Mouse (Mus musculus): ENCODE data around the gene Ctsc.

Gene Ctsc

DNA sequence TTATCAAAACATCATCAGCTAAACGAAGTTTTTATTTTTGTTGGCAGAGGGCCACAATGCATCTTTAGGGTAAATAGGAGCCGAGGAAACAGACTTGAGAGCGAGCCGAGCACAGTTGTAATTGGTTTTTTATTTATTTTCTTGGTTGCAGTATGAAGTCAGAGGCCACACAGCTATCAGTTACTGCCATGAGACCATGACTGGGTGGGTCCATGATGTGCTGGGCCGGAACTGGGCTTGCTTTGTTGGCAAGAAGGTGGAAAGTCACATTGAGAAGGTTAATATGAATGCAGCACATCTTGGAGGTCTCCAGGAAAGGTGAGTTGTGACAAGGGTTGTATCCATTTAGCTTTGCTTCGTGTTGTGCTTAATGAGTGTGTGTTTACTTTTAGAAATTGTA is 19.0 kb downstream of the Ctsc start:
- DNase-seq, result no peak

DNA sequence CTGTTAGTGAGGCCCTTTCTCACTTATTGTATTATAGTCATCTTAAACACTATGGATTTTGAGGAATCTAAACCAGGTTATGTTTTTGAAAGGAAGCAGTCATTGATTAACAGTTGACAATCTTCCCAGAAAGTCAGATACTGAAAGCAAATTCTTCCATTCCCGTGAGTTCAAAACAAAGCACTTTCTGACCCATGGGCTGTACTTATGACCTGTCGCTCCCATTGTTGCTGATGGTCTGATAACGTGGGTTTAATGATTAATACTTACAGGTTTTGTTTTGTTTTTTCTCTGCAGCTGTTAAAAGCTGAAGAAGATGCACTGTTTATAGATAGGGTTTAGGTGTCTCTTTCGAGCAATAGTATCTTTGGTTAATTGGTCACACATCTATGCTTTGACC is 27.9 kb downstream of the Ctsc start:
- no peak for DNase-seq

GRCm38 (mm10) chr7:88306725-88307124 is 28.8 kb downstream of the Ctsc start:
- no peak for DNase-seq

DNA sequence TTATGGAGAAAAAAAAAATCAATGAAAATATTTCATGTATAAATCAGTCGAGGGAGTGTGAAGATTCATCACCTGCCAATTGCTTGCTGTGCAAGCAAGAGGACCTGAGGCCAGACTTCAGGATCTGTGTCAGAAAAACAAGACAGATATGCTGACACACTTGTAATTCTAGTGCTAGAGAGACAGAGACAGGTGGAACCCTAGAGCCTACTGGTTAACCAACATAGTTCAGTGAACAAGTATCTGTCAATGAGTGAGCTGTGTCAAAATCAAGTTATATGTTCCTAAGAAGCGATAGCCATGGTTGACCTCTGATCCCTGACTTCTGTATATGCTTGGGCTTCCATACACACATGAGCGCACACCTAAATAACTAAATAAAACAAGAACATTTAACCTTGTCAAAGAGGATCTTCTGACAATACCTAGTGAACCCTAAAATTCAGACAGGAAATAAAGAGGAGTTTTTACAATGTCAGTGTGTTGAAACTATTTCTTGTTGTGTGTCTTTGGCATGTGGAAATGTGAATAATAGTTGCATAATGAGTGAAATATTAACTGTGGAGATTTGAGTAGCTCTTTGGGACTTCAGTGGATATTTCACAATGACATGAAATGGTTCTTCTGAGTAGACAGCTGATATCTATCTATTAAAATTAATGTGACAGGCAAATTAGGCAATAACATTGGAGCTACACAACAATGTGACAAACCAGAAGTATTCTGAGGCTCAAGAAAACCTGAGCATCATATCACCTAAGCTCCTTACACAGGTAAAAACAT is 32.7 kb downstream of the Ctsc start:
- no peak for DNase-seq

DNA sequence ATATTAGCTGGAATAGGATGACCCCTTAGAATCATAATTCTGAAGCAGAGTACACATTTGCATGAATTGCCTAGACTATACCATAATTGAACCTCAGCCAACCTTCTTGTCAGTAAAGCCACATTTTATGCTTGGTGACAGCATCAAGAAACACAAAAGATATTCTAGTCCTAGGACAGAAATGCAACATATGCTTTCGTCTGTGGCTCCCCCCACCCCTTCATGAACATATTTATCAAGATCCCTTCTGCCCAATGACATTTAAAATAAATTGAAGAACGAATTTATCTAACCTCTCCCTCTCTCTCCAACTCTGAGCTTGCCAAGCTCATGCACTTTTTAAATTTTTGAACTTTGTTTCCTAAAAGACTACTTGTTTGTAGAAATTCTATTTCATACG is 38.5 kb downstream of the Ctsc start:
- DNase-seq, result no peak

GRCm38 (mm10) chr7:88318474-88318873 is 40.6 kb downstream of the Ctsc start:
- no peak for DNase-seq

- DNase-seq, result no peak
Observed at GRCm38 (mm10) chr7:88318904-88319303, 41.0 kb downstream of the Ctsc start.

GRCm38 (mm10) chr7:88319414-88320140 is 41.7 kb downstream of the Ctsc start:
- no peak for DNase-seq

DNA sequence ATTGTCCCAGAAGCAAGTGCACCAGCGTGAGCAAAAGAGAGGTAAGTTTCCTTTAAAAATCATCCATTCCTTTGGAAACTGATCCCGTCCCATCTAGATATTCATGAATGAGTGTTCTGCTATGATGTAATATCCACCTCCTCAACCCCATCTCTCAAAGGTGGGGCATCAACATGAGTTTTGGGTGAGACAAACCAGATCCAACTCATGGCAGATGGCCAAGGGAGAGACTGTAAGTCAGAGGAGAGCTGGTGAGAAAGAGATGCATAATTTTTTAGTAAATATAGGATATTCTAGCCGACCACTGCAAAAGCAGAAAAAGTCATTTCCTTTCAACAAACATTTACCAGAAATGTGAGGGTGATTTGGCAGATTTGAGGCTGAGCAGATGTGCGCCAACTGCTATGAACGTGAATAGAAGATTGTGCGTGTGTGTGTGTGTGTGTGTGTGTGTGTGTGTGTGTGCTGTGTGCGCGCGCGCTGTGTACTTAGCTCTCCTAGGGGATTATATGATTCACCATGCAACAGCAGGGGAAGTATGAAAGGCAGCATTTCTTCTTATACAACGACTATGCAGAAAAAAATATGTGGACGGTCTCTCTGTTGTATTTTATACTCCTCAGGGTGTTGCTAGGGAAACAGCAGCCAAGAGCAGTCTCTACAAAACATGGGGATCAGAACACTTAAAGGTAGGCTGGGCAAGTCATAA is 42.9 kb downstream of the Ctsc start:
- DNase-seq, result no peak

DNA sequence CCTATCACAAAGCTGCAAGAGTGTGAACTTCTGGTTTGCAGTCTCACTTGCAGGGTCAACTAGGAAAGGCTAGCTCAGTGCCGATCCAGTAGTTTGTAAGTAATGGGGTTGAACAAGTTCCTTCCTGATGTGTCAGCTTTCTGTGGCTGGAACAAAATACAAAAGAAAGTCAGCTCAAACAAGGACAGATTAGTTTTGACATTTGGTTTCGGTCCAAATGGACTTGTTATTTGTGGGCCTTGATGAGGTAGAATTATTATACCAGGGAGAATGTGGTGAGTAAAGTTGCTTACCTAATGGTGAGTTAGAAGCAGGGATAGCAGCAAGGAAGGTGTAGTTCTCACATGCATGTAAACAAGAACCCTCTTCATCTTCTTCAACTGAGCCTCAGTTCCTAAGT is 44.5 kb downstream of the Ctsc start:
- no peak for DNase-seq

GRCm38 (mm10) chr7:88327495-88327894 is 49.6 kb downstream of the Ctsc start:
- no peak for DNase-seq

GRCm38 (mm10) chr7:88343828-88344227 is 65.9 kb downstream of the Ctsc start:
- peak; percentile 10 for DNase-seq

DNA sequence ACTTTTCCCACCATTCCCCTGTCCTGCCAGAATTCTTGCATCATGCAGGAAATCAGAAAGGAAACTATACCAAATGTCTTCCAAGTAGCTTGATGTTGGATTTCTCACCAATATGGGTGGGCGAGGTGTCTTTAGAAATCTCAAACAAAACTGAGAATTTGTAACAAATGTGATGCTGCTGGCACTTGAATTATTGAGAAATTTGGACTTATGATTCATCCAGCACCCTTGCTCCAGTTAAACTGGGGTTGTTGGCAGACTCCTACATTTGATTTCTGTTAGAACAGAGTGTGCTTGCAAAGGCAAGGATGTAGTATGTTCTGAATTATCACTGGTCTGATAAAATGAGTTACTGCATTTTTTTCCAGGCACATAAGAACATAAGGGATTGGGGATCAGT is 68.2 kb downstream of the Ctsc start:
- no peak for DNase-seq

DNA sequence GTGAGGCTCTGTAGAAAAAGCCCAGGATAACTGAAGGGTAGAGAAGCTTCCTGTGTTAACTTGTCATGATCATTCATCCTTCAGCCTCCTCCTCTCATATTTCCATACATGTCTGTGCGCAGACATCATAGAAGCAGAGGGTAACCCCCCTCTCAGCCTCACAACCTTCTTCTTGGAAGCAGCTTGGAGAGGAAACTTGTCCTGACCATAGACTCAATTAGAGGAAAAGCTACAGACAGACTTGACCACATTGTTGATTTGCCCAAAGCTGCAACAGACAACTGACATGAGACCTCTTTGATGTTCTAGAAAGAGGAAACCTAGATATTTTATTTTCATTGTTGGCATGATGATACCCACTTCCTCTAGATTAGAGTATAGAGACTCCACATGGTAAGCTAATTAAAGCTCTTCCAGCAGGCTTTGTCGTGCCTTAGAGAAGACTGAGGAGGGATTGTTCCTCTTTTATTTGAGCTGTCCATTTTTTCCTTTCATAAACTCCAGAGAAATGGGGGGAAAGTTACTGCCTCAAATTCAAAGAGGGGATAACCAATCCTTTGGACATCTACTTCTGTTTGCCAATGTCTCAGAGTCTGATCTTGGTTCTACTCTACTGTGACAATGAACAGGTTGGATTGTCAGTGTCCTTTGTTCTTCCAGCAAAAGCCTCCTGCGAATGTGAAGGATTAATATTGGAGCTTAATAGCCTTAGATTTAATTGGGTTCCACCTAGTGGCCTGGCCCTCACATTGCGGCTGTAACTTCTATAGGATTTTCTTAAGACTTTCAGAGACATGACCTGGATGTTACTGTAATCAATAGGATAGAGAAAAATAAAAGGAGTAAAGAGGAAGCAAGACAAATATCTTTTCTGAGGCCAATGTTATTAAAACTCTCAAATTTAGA is 79.2 kb downstream of the Ctsc start:
- peak; percentile 22 for DNase-seq

GRCm38 (mm10) chr7:88358042-88358878 is 80.4 kb downstream of the Ctsc start:
- DNase-seq, result no peak

Data from kidney, postnatal 14 days (tissue).